Mouse (Mus musculus): ENCODE measurements around the gene Hipk4. TPM values are rescaled to one million over a fixed set of nuclear protein-coding genes. Genes with fewer than 3 reads are reported as not detected.

Hipk4 gene
- polyA plus RNA-seq, 1 experiment from 2014 or later: 0.27 TPM

- no peaks in the 10 kb centered on the region for H3K27me3 ChIP-seq (replicated peaks; ENCODE audit: insufficient read depth, low read length)
- 74% methylated on average over 1 of the region's 1 CpGs for WGBS
- TF ChIP-seq CTCF (IDR thresholded peaks at IDR 0.05) (no peak), EP300 (IDR thresholded peaks at IDR 0.05) (no peak)
- H3K4me3 ChIP-seq (ENCODE audit: low read depth, low read length): no peak overlapping the region
- H3K9me3 ChIP-seq (ENCODE audit: low read length): no peaks in the 10 kb centered on the region
- DNase-seq (ENCODE audit: low spot score) (no peak), ATAC-seq (no peak)
- no peaks in the 10 kb centered on the region; the same call in 1 of the 2 replicates for H3K36me3 ChIP-seq (ENCODE audit: insufficient read depth, low read length)
- H3K9ac ChIP-seq (replicated peaks; ENCODE audit: low read depth): no peak overlapping the region
- H3K4me2 ChIP-seq (replicated peaks; ENCODE audit: low read depth, low read length): no peak overlapping the region
- H3K4me1 ChIP-seq (ENCODE audit: insufficient read depth, low read depth, low read length): peaks cover 8% of the 10 kb centered on the region; the same call in 1 of the 2 replicates
- no peak overlapping the region for H3K27ac ChIP-seq (ENCODE audit: low read length)
Measured at GRCm38 (mm10) chr7:27479750-27480149, 43.3 kb upstream of the Hipk4 start.

- DNase-seq (ENCODE audit: low spot score) (no peak), ATAC-seq (no peak)
- Histone ChIP-seq H3K9me3 (ENCODE audit: low read length) (no peaks in the 10 kb centered on the region), H3K9ac (replicated peaks; ENCODE audit: low read depth) (no peak overlapping the region), H3K36me3 (ENCODE audit: insufficient read depth, low read length) (no peaks in the 10 kb centered on the region; the same call in 1 of the 2 replicates), H3K4me2 (replicated peaks; ENCODE audit: low read depth, low read length) (peak overlapping the region; percentile 57; the same call in 1 of the 2 replicates), H3K4me1 (ENCODE audit: insufficient read depth, low read depth, low read length) (peaks cover 6% of the 10 kb centered on the region; the same call in 1 of the 2 replicates), H3K27me3 (replicated peaks; ENCODE audit: insufficient read depth, low read length) (no peaks in the 10 kb centered on the region), H3K4me3 (ENCODE audit: low read depth, low read length) (no peak overlapping the region), H3K27ac (ENCODE audit: low read length) (peak overlapping the region; percentile 91)
- 67% methylated on average over 3 of the region's 3 CpGs for WGBS
- no peak for TF ChIP-seq CTCF (IDR thresholded peaks at IDR 0.05)
- no peak for TF ChIP-seq EP300 (IDR thresholded peaks at IDR 0.05)
Measured at GRCm38 (mm10) chr7:27480506-27480905, 42.6 kb upstream of the Hipk4 start.

- Histone ChIP-seq H3K36me3 (ENCODE audit: insufficient read depth, low read length) (no peaks in the 10 kb centered on the region; the same call in 1 of the 2 replicates), H3K4me2 (replicated peaks; ENCODE audit: low read depth, low read length) (peak overlapping the region; percentile 57), H3K27ac (ENCODE audit: low read length) (peak overlapping the region; percentile 91), H3K4me1 (ENCODE audit: insufficient read depth, low read depth, low read length) (peaks cover 5% of the 10 kb centered on the region; the same call in 1 of the 2 replicates), H3K9me3 (ENCODE audit: low read length) (no peaks in the 10 kb centered on the region), H3K27me3 (replicated peaks; ENCODE audit: insufficient read depth, low read length) (no peaks in the 10 kb centered on the region), H3K4me3 (ENCODE audit: low read depth, low read length) (peak overlapping the region; percentile 26), H3K9ac (replicated peaks; ENCODE audit: low read depth) (peak overlapping the region; percentile 56)
- ATAC-seq: no peak
- no peak for TF ChIP-seq CTCF (IDR thresholded peaks at IDR 0.05)
- peak; percentile 24 for DNase-seq (ENCODE audit: low spot score)
- WGBS: 13% methylated on average over 10 of the region's 11 CpGs
Measured at GRCm38 (mm10) chr7:27480927-27481626, 42.0 kb upstream of the Hipk4 start.

GRCm38 (mm10) chr7:27481627-27481969, 41.5 kb upstream of the Hipk4 start:
- no peaks in the 10 kb centered on the region for H3K27me3 ChIP-seq (replicated peaks; ENCODE audit: insufficient read depth, low read length)
- peak overlapping the region; percentile 91 for H3K27ac ChIP-seq (ENCODE audit: low read length)
- H3K9ac ChIP-seq (replicated peaks; ENCODE audit: low read depth): peak overlapping the region; percentile 56
- H3K36me3 ChIP-seq (ENCODE audit: insufficient read depth, low read length): no peaks in the 10 kb centered on the region; the same call in 1 of the 2 replicates
- H3K4me1 ChIP-seq (ENCODE audit: insufficient read depth, low read depth, low read length): peaks cover 5% of the 10 kb centered on the region; the same call in 1 of the 2 replicates
- no peak for TF ChIP-seq CTCF (IDR thresholded peaks at IDR 0.05)
- TF ChIP-seq EP300 (IDR thresholded peaks at IDR 0.05): no peak
- peak overlapping the region; percentile 57 for H3K4me2 ChIP-seq (replicated peaks; ENCODE audit: low read depth, low read length)
- peak; percentile 97 for ATAC-seq
- DNase-seq (ENCODE audit: low spot score): peak; percentile 97
- H3K9me3 ChIP-seq (ENCODE audit: low read length): no peaks in the 10 kb centered on the region
- H3K4me3 ChIP-seq (ENCODE audit: low read depth, low read length): peak overlapping the region; percentile 26
- WGBS: 0% methylated on average over 6 of the region's 12 CpGs

- Histone ChIP-seq H3K27ac (ENCODE audit: low read length) (no peak overlapping the region), H3K4me2 (replicated peaks; ENCODE audit: low read depth, low read length) (no peak overlapping the region), H3K9ac (replicated peaks; ENCODE audit: low read depth) (no peak overlapping the region), H3K36me3 (ENCODE audit: insufficient read depth, low read length) (0 out of 2 replicates have a peak, but pooled peaks cover 3% of the 10 kb centered on the region), H3K4me1 (ENCODE audit: insufficient read depth, low read depth, low read length) (peaks cover 11% of the 10 kb centered on the region; the same call in 1 of the 2 replicates), H3K9me3 (ENCODE audit: low read length) (no peaks in the 10 kb centered on the region), H3K4me3 (ENCODE audit: low read depth, low read length) (no peak overlapping the region), H3K27me3 (replicated peaks; ENCODE audit: insufficient read depth, low read length) (no peaks in the 10 kb centered on the region)
- WGBS: 75% methylated on average over 4 of the region's 4 CpGs
- TF ChIP-seq CTCF (IDR thresholded peaks at IDR 0.05) (no peak), EP300 (IDR thresholded peaks at IDR 0.05) (no peak)
- no peak for ATAC-seq
- no peak for DNase-seq (ENCODE audit: low spot score)
Measured at GRCm38 (mm10) chr7:27483860-27484259, 39.2 kb upstream of the Hipk4 start.

GRCm38 (mm10) chr7:27486102-27486769, 36.8 kb upstream of the Hipk4 start:
- Histone ChIP-seq H3K27me3 (replicated peaks; ENCODE audit: insufficient read depth, low read length) (no peaks in the 10 kb centered on the region), H3K9me3 (ENCODE audit: low read length) (no peaks in the 10 kb centered on the region), H3K36me3 (ENCODE audit: insufficient read depth, low read length) (peaks cover 12% of the 10 kb centered on the region; the same call in 1 of the 2 replicates), H3K9ac (replicated peaks; ENCODE audit: low read depth) (no peak overlapping the region), H3K4me1 (ENCODE audit: insufficient read depth, low read depth, low read length) (peaks cover 22% of the 10 kb centered on the region; the same call in 1 of the 2 replicates), H3K4me3 (ENCODE audit: low read depth, low read length) (peak overlapping the region; percentile 84), H3K4me2 (replicated peaks; ENCODE audit: low read depth, low read length) (peak overlapping the region; percentile 56), H3K27ac (ENCODE audit: low read length) (peak overlapping the region; percentile 99)
- no peak for TF ChIP-seq CTCF (IDR thresholded peaks at IDR 0.05)
- peak; percentile 66 for TF ChIP-seq EP300 (IDR thresholded peaks at IDR 0.05)
- no peak for ATAC-seq
- peak; percentile 79 for DNase-seq (ENCODE audit: low spot score)
- WGBS: 2% methylated on average over 13 of the region's 13 CpGs

All from lung, postnatal 0 days (tissue).